In the genomic region with DNA sequence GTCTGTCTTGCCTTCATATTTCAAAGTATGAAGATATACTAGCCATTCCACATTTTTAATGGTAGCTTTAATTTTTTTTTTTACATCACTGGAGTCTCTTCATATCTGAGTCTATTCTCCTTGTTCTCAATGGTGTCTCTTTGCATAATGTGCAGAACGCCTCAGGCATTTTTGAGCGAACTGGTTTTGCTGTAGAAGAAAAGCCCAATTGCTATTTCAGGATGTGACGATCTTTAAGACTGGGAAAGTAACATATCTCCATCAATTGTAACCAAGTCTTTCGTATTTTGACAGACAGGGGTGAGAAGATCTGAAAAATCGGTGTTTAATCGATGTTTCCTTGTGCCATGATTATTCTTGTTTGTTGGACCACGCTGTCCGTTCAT, we compare ENCODE assay signal across 13 mouse cellular contexts.
"Had no signal": no experiment of that assay in that cellular context is flagged by ENCODE, and none has a peak within 500 bp of the region (broad histone marks: within the 10 kb centered on the region; RNA-seq: fewer than 3 reads in every experiment).

No protein-coding gene starts in this region.

- H3K36me3 ChIP-seq: heart, embryonic 13.5 days; heart, embryonic 15.5 days; hindbrain, embryonic 12.5 days; kidney, embryonic 15.5 days; limb, embryonic 13.5 days; limb, embryonic 15.5 days had no signal

- H3K9me3 ChIP-seq: heart, embryonic 13.5 days; heart, embryonic 15.5 days; hindbrain, embryonic 12.5 days; kidney, embryonic 15.5 days; limb, embryonic 13.5 days; limb, embryonic 15.5 days had no signal

- DNase-seq: gastrocnemius, postnatal 10 days; gastrocnemius, postnatal 36 days; heart, adult 11 months; kidney, postnatal 36 days; layer of hippocampus, postnatal 36 days had no signal

- H3K27me3 ChIP-seq: heart, embryonic 13.5 days; heart, embryonic 15.5 days; hindbrain, embryonic 12.5 days had no signal

- H3K27ac ChIP-seq: heart, embryonic 13.5 days; heart, embryonic 15.5 days; hindbrain, postnatal 0 days; kidney, embryonic 15.5 days; limb, embryonic 13.5 days; limb, embryonic 15.5 days had no signal

- H3K9ac ChIP-seq: forebrain, postnatal 0 days; heart, embryonic 15.5 days; hindbrain, embryonic 12.5 days; kidney, embryonic 15.5 days; limb, embryonic 13.5 days; limb, embryonic 15.5 days had no signal

- H3K4me3 ChIP-seq: hindbrain, embryonic 12.5 days; kidney, embryonic 15.5 days; limb, embryonic 13.5 days; limb, embryonic 15.5 days had no signal
